Mouse (Mus musculus) left cerebral cortex, postnatal 36 days (tissue): Measurements from ENCODE around the gene Clrn3. TPM values are rescaled to one million over a fixed set of nuclear protein-coding genes. Genes with fewer than 3 reads are reported as not detected.

Experiments
- DNase-seq, 2 experiments: peaks; one replicate each; pipeline ENCODE4 v3.0.0; 2021 to 2022; ENCODE audit warnings: low spot score in 2 of 2, mixed read lengths in 1 of 2
- intact Hi-C: fragments of 180-260 bp; cut with DNase I; formaldehyde crosslinking; loops from one replicate; pipeline ENCODE4 v1.15.1; 2025
- microRNA-seq: library from miRNA; unstranded; fragments of <30 nt; microRNA quantifications from one replicate; pipeline ENCODE4 v1.2.0, GENCODE M21; 2022
- total RNA-seq, 2 experiments: library from RNA; stranded (reverse); gene quantifications; 2 replicates each; pipeline ENCODE4 v1.2.3; 2021

Clrn3 gene
- total RNA-seq, 2 experiments from 2014 or later: not detected

GRCm38 (mm10) chr7:135465293-135465692 lies 63.2 kb downstream of the Clrn3 start:
- peak in 1 of 2 experiments; percentile 16 for DNase-seq
- intact Hi-C loops: loop anchor here (2.0 kb wide), 1 partner anchor 62 kb away; no protein-coding TSS in a partner anchor

GRCm38 (mm10) chr7:135464689-135465259 lies 63.7 kb downstream of the Clrn3 start:
- peak; percentile 35 to 58 for DNase-seq
- intact Hi-C loops: loop anchor here (2.0 kb wide), 1 partner anchor 62 kb away; no protein-coding TSS in a partner anchor

Small RNAs within 50 kb of the gene (microRNA-seq; reads per million reads assigned to microRNA genes)
- not detected for gene Mir1962

Other genes starting within 250 kb of the Clrn3 start
- not detected for gene Foxi2, start 118.3 kb downstream of the Clrn3 start, total RNA-seq
- 10 to 100 TPM; 23.1 to 28.7 TPM for gene Ptpre, start 8.8 kb upstream of the Clrn3 start, total RNA-seq
- gene Mki67, start 187.7 kb upstream of the Clrn3 start, total RNA-seq: under 1 TPM; 0.45 to 0.99 TPM